Mouse (Mus musculus): ENCODE results near the gene Arhgdib.

- TF ChIP-seq CTCF (IDR thresholded peaks at IDR 0.05; ENCODE audit: insufficient read depth, low read depth, low read length) (no peak), POLR2A (IDR thresholded peaks at IDR 0.05; ENCODE audit: insufficient read depth, low read depth, low read length) (no peak)
These were observed 28.1 kb downstream of the Arhgdib start for GRCm38 (mm10) chr6:136913384-136914126.

All from olfactory bulb, adult 2 months (tissue).